Mouse (Mus musculus) MEL (cell line): ENCODE measurements around the gene Csnk2b. TPM values are rescaled to one million over a fixed set of nuclear protein-coding genes. Genes with fewer than 3 reads are reported as not detected.

ENCODE experiments used
- polyA plus RNA-seq, 2 experiments: library from polyadenylated mRNA; stranded (reverse) in 1 of 2; unstranded in 1 of 2; fragments of >175 nt in 1 of 2; fragments of >200 nt in 1 of 2; gene quantifications; 2 replicates each; pipeline versions ENCODE4 v1.2.1 to v1.2.4; 2012; ENCODE audit warnings: low replicate concordance in 2 of 2, low read depth in 1 of 2; ENCODE audit not compliant: insufficient read length in 2 of 2, insufficient read depth in 1 of 2, missing spikeins in 1 of 2
- total RNA-seq: library from RNA; depleted of rRNA; stranded (reverse); fragments of 300-350 nt; gene quantifications from 2 replicates; pipeline ENCODE4 v1.2.3, GENCODE M21; 2012; rRNA removed

Csnk2b gene
- total and polyA plus RNA-seq, 3 experiments: 222 to 607 TPM; not detected in 1

Other genes with a start within 250 kb of the Csnk2b start
Only the 30 nearest of the 42 such genes appear.
- gene Lsm2, start 140.2 kb downstream of the Csnk2b start, total RNA-seq: 50.6 and 57.9 TPM in 2 replicates
- gene Lsm2, start 140.2 kb downstream of the Csnk2b start, polyA plus RNA-seq: 100 to 1,000 TPM in 1 of 2 experiments, not detected in 1; 180 TPM
- gene Vars, start 121.1 kb downstream of the Csnk2b start, total RNA-seq: 149 and 158 TPM in 2 replicates
- gene Vars, start 121.1 kb downstream of the Csnk2b start, polyA plus RNA-seq: 100 to 1,000 TPM in 1 of 2 experiments, not detected in 1; 251 TPM
- 9.7 and 10.4 TPM in 2 replicates for gene Vwa7, start 105.5 kb downstream of the Csnk2b start, total RNA-seq
- gene Vwa7, start 105.5 kb downstream of the Csnk2b start, polyA plus RNA-seq: 1 to 10 TPM in 1 of 2 experiments, not detected in 1; 9.8 TPM
- gene Sapcd1, start 94.0 kb downstream of the Csnk2b start, total RNA-seq: 161 and 164 TPM in 2 replicates
- gene Sapcd1, start 94.0 kb downstream of the Csnk2b start, polyA plus RNA-seq: 100 to 1,000 TPM in 1 of 2 experiments, not detected in 1; 124 TPM
- 17.9 and 26.3 TPM in 2 replicates for gene Msh5, start 75.3 kb downstream of the Csnk2b start, total RNA-seq
- 10 to 100 TPM in 1 of 2 experiments, not detected in 1; 29.0 TPM for gene Msh5, start 75.3 kb downstream of the Csnk2b start, polyA plus RNA-seq
- gene Clic1, start 72.1 kb downstream of the Csnk2b start, total RNA-seq: 285 and 333 TPM in 2 replicates
- 100 to 1,000 TPM; 309 to 335 TPM for gene Clic1, start 72.1 kb downstream of the Csnk2b start, polyA plus RNA-seq
- 9.9 and 11.1 TPM in 2 replicates for gene Ddah2, start 63.0 kb downstream of the Csnk2b start, total RNA-seq
- 1 to 10 TPM in 1 of 2 experiments, not detected in 1; 8.6 TPM for gene Ddah2, start 63.0 kb downstream of the Csnk2b start, polyA plus RNA-seq
- not detected in 2 replicates for gene Ly6g6c, start 56.7 kb downstream of the Csnk2b start, total RNA-seq
- gene Ly6g6c, start 56.7 kb downstream of the Csnk2b start, polyA plus RNA-seq: under 1 TPM in 1 of 2 experiments, not detected in 1; 0.24 TPM
- gene Mpig6b, start 55.9 kb downstream of the Csnk2b start, total RNA-seq: not detected in 2 replicates
- not detected for gene Mpig6b, start 55.9 kb downstream of the Csnk2b start, polyA plus RNA-seq
- 0.23 TPM in 1 of 2 replicates, not detected in the other for gene Ly6g6e, start 45.2 kb downstream of the Csnk2b start, total RNA-seq
- not detected for gene Ly6g6e, start 45.2 kb downstream of the Csnk2b start, polyA plus RNA-seq
- gene Ly6g6d, start 44.0 kb downstream of the Csnk2b start, total RNA-seq: 2.1 and 5.5 TPM in 2 replicates
- 1 to 10 TPM in 1 of 2 experiments, not detected in 1; 4.4 TPM for gene Ly6g6d, start 44.0 kb downstream of the Csnk2b start, polyA plus RNA-seq
- gene Ly6g6f, start 36.4 kb downstream of the Csnk2b start, total RNA-seq: 1.4 and 3.0 TPM in 2 replicates
- gene Ly6g6f, start 36.4 kb downstream of the Csnk2b start, polyA plus RNA-seq: under 1 TPM in 1 of 2 experiments, not detected in 1; 0.88 TPM
- gene Abhd16a, start 32.8 kb downstream of the Csnk2b start, total RNA-seq: 86.9 and 126 TPM in 2 replicates
- 10 to 100 TPM in 1 of 2 experiments, not detected in 1; 96.1 TPM for gene Abhd16a, start 32.8 kb downstream of the Csnk2b start, polyA plus RNA-seq
- gene Ly6g5c, start 13.8 kb downstream of the Csnk2b start, total RNA-seq: not detected in 2 replicates
- not detected for gene Ly6g5c, start 13.8 kb downstream of the Csnk2b start, polyA plus RNA-seq
- 0.49 and 0.65 TPM in 2 replicates for gene Ly6g5b, start 6.6 kb downstream of the Csnk2b start, total RNA-seq
- gene Ly6g5b, start 6.6 kb downstream of the Csnk2b start, polyA plus RNA-seq: 1 to 10 TPM in 1 of 2 experiments, not detected in 1; 1.4 TPM
- 44.7 and 44.9 TPM in 2 replicates for gene Gpank1, start 598 bp downstream of the Csnk2b start, total RNA-seq
- gene Gpank1, start 598 bp downstream of the Csnk2b start, polyA plus RNA-seq: 10 to 100 TPM in 1 of 2 experiments, not detected in 1; 40.4 TPM
- 9.3 and 13.6 TPM in 2 replicates for gene D17H6S53E, start 4.3 kb upstream of the Csnk2b start, total RNA-seq
- 10 to 100 TPM in 1 of 2 experiments, not detected in 1; 11.6 TPM for gene D17H6S53E, start 4.3 kb upstream of the Csnk2b start, polyA plus RNA-seq
- 0.15 TPM in 1 of 2 replicates, not detected in the other for gene Apom, start 10.0 kb upstream of the Csnk2b start, total RNA-seq
- gene Apom, start 10.0 kb upstream of the Csnk2b start, polyA plus RNA-seq: under 1 TPM in 1 of 2 experiments, not detected in 1; 0.79 TPM
- gene Bag6, start 13.1 kb upstream of the Csnk2b start, total RNA-seq: 98.2 and 102 TPM in 2 replicates
- gene Bag6, start 13.1 kb upstream of the Csnk2b start, polyA plus RNA-seq: 100 to 1,000 TPM in 1 of 2 experiments, not detected in 1; 283 TPM
- gene Prrc2a, start 42.8 kb upstream of the Csnk2b start, total RNA-seq: 87.6 and 102 TPM in 2 replicates
- 100 to 1,000 TPM in 1 of 2 experiments, 10 to 100 TPM in 1; 71.0 to 663 TPM for gene Prrc2a, start 42.8 kb upstream of the Csnk2b start, polyA plus RNA-seq
- gene Aif1, start 54.0 kb upstream of the Csnk2b start, total RNA-seq: 0.29 and 0.42 TPM in 2 replicates
- under 1 TPM in 1 of 2 experiments, not detected in 1; 0.45 TPM for gene Aif1, start 54.0 kb upstream of the Csnk2b start, polyA plus RNA-seq
- gene Lst1, start 66.4 kb upstream of the Csnk2b start, total RNA-seq: 15.2 and 16.9 TPM in 2 replicates
- 10 to 100 TPM in 1 of 2 experiments, not detected in 1; 29.0 TPM for gene Lst1, start 66.4 kb upstream of the Csnk2b start, polyA plus RNA-seq
- 0.75 and 1.1 TPM in 2 replicates for gene Ltb, start 72.4 kb upstream of the Csnk2b start, total RNA-seq
- gene Ltb, start 72.4 kb upstream of the Csnk2b start, polyA plus RNA-seq: 1 to 10 TPM in 1 of 2 experiments, not detected in 1; 1.5 TPM
- gene Tnf, start 80.0 kb upstream of the Csnk2b start, total RNA-seq: 0.95 and 1.2 TPM in 2 replicates
- 1 to 10 TPM in 1 of 2 experiments, not detected in 1; 2.0 TPM for gene Tnf, start 80.0 kb upstream of the Csnk2b start, polyA plus RNA-seq
- gene Lta, start 83.3 kb upstream of the Csnk2b start, total RNA-seq: not detected in 2 replicates
- under 1 TPM in 1 of 2 experiments, not detected in 1; 0.24 TPM for gene Lta, start 83.3 kb upstream of the Csnk2b start, polyA plus RNA-seq
- gene Gm16181, start 98.8 kb upstream of the Csnk2b start, total RNA-seq: not detected in 2 replicates
- gene Gm16181, start 98.8 kb upstream of the Csnk2b start, polyA plus RNA-seq: under 1 TPM in 1 of 2 experiments, not detected in 1; 0.58 TPM
- 0.46 and 0.56 TPM in 2 replicates for gene Atp6v1g2, start 111.6 kb upstream of the Csnk2b start, total RNA-seq
- 1 to 10 TPM in 1 of 2 experiments, not detected in 1; 4.7 TPM for gene Atp6v1g2, start 111.6 kb upstream of the Csnk2b start, polyA plus RNA-seq
- gene Nfkbil1, start 113.7 kb upstream of the Csnk2b start, total RNA-seq: 10.1 and 10.3 TPM in 2 replicates
- gene Nfkbil1, start 113.7 kb upstream of the Csnk2b start, polyA plus RNA-seq: 10 to 100 TPM in 1 of 2 experiments, not detected in 1; 26.0 TPM
- gene Ddx39b, start 119.7 kb upstream of the Csnk2b start, total RNA-seq: 206 and 270 TPM in 2 replicates
- 100 to 1,000 TPM; 581 to 787 TPM for gene Ddx39b, start 119.7 kb upstream of the Csnk2b start, polyA plus RNA-seq
- 58.7 and 60.1 TPM in 2 replicates for gene H2-D1, start 140.7 kb upstream of the Csnk2b start, total RNA-seq
- 10 to 100 TPM in 1 of 2 experiments, not detected in 1; 97.9 TPM for gene H2-D1, start 140.7 kb upstream of the Csnk2b start, polyA plus RNA-seq